ENCODE assay signal across 17 mouse cellular contexts in the genomic region with DNA sequence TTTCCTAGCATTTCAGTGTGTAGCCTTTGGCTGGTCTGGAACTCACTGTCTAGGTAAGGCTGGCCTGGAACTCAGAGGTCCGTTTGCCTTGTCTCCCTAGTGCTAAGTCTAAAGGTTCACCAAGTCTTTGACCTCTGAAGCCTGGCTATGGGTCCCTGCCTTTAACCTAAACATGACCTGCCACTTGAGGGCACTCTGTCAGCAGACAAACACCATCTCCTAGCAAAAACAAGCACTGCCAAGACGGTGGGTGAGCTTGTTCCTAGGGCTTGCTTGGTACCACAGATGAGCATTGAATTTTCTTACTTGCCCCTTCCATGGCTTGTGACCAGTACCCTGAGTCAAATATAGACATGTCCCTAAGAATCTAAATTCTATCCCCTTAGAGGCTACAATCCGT.
A peak's percentile ranks its signal among the peaks of the same experiment; 100 is the strongest.
DNase-seq lines count a peak whose midpoint lies in the region; ATAC-seq and TF ChIP-seq lines count a peak whose summit lies in the region.
"Had no signal": no experiment of that assay in that cellular context is flagged by ENCODE, and none has a peak within 500 bp of the region (broad histone marks: within the 10 kb centered on the region; RNA-seq: fewer than 3 reads in every experiment).

No protein-coding gene starts in this region.

- no peak overlapping the region for H3K4me3 ChIP-seq in heart, postnatal 0 days (ENCODE audit: low read depth, low read length)
- no peak overlapping the region for H3K4me3 ChIP-seq in cortical plate, adult 2 months (ENCODE audit: insufficient read depth, low read length)
- H3K4me3 ChIP-seq: embryonic facial prominence, embryonic 10.5 days; erythroblast, embryonic 14.5 days; lung, embryonic 15.5 days had no signal

- H3K4me1 ChIP-seq in heart, postnatal 0 days (ENCODE audit: control insufficient read depth, insufficient read depth), result no peaks in the 10 kb centered on the region
- peaks cover 2% of the 10 kb centered on the region for H3K4me1 ChIP-seq in cortical plate, adult 2 months (ENCODE audit: control insufficient read depth, insufficient read depth, low read length)
- H3K4me1 ChIP-seq: lung, embryonic 15.5 days had no signal

- no peak for TF ChIP-seq POLR2A in cortical plate, adult 2 months (IDR thresholded peaks at IDR 0.05; ENCODE audit: extremely low read depth, insufficient read depth, low read length)

- no peaks in the 10 kb centered on the region for H3K27me3 ChIP-seq in heart, postnatal 0 days (ENCODE audit: control insufficient read depth, insufficient read depth, low read length)
- H3K27me3 ChIP-seq: lung, embryonic 15.5 days had no signal

- intact Hi-C loops in left cerebral cortex, postnatal 4 days (cut with DNase I), result loop anchor here (5.0 kb wide), 1 partner anchor 508 kb away; the partner anchor contains the start of gene Vstm2b
- intact Hi-C loops in left cerebral cortex, postnatal 14 days (cut with DNase I), result loop anchor here (10.0 kb wide), 1 partner anchor 515 kb away; no protein-coding TSS in a partner anchor

- no peak overlapping the region for H3K9ac ChIP-seq in heart, postnatal 0 days (replicated peaks; ENCODE audit: low read depth, low read length)
- H3K9ac ChIP-seq: lung, embryonic 15.5 days had no signal

- no peak overlapping the region for H3K4me2 ChIP-seq in heart, postnatal 0 days (ENCODE audit: low read depth, low read length)
- H3K4me2 ChIP-seq: liver, embryonic 11.5 days; lung, embryonic 15.5 days had no signal

- no peaks in the 10 kb centered on the region for H3K9me3 ChIP-seq in heart, postnatal 0 days (replicated peaks; ENCODE audit: control insufficient read depth, low read length)
- H3K9me3 ChIP-seq: embryonic facial prominence, embryonic 10.5 days; lung, embryonic 15.5 days had no signal

- no peaks in the 10 kb centered on the region for H3K36me3 ChIP-seq in heart, postnatal 0 days (replicated peaks; ENCODE audit: control insufficient read depth, insufficient read depth, low read length)
- H3K36me3 ChIP-seq: embryonic facial prominence, embryonic 10.5 days; lung, embryonic 15.5 days had no signal

- 38% methylated on average over 3 of the region's 3 CpGs for WGBS in heart, postnatal 0 days

- peak; percentile 16; the same call in 1 of the 2 replicates for TF ChIP-seq CTCF in heart, postnatal 0 days (IDR thresholded peaks at IDR 0.05; ENCODE audit: low read depth)
- TF ChIP-seq CTCF in cortical plate, adult 2 months (IDR thresholded peaks at IDR 0.05; ENCODE audit: extremely low read depth, insufficient read depth, low read length), result 0 out of 2 replicates have a peak, but pooled peaks have one; percentile 6

- no peak for DNase-seq in heart, postnatal 0 days (ENCODE audit: low spot score)
- DNase-seq in heart, postnatal 4 days, result no peak
- peak; percentile 14 for DNase-seq in left cerebral cortex, postnatal 4 days
- no peak for DNase-seq in left cerebral cortex, postnatal 14 days (ENCODE audit: low spot score in 2 of 2)
- DNase-seq in retina, embryonic 14.5 days (ENCODE audit: low spot score), result peak; percentile 27
- no peak for DNase-seq in right cerebral cortex, adult 18-20 months
- DNase-seq: cerebellum, adult 11-12 months; gastrocnemius, postnatal 36 days; kidney, postnatal 14 days; layer of hippocampus, adult 9-11 months; thymus, postnatal 25 days had no signal

- no peak for ATAC-seq in heart, postnatal 0 days (ENCODE audit: insufficient read depth, low read depth)
- ATAC-seq: activated CD4-positive, CD25-positive, alpha-beta regulatory T cell, adult 4 months had no signal

- no peak for TF ChIP-seq EP300 in heart, postnatal 0 days (IDR thresholded peaks at IDR 0.05; ENCODE audit: low read depth)

- H3K27ac ChIP-seq in heart, postnatal 0 days (ENCODE audit: low read depth), result no peak overlapping the region
- no peak overlapping the region for H3K27ac ChIP-seq in cortical plate, adult 2 months (ENCODE audit: insufficient read depth, low read length)
- H3K27ac ChIP-seq: embryonic facial prominence, embryonic 10.5 days; lung, embryonic 15.5 days had no signal

Comparison
In these comparisons a context has a peak if more than half of its experiments do, and no peak if none do; other contexts are left out.
1. DNase-seq: peak in left cerebral cortex, postnatal 4 days (single experiment) and retina, embryonic 14.5 days (single experiment); none in heart, postnatal 0 days (single experiment), heart, postnatal 4 days (single experiment), left cerebral cortex, postnatal 14 days (0 of 2) and right cerebral cortex, adult 18-20 months (single experiment).